ENCODE assay signal across 26 mouse cellular contexts in the genomic region with DNA sequence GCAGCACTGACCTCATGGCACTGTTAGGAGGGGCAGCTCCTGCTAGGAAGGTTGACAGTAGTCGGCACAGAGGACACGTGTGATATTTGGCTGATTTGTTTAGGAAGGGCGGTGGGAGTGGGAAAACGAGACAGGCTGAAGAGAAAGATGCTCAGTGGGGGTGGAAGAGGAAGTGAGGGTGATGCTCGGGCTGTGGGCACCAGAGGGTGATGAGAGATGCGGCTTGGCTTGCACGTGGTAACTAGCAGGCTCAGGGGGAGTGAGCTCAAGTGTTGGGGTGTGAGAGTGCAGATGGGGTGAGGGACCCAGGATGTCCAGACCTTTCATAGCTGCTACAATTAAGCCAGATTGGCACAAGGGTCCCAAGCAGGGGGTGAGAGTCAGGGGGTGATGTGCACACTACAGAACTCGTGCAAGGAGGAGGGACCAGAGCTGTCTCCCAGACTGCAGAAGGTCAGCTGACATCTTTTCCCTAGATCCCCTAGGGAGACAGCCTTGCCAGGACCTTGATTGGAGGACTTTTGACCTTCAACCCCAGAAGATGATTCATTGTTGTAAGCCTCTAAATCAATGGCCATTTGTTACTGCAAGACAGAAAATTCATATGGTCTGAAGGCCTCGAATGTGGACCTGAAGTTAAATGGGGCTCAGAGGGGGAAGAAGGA. TPM values are rescaled to one million over a fixed set of nuclear protein-coding genes. Genes with fewer than 3 reads are reported as not detected.
A peak's percentile ranks its signal among the peaks of the same experiment; 100 is the strongest.
DNase-seq lines count a peak whose midpoint lies in the region; ATAC-seq lines count a peak whose summit lies in the region.
"Had no signal": no experiment of that assay in that cellular context is flagged by ENCODE, and none has a peak within 500 bp of the region (broad histone marks: within the 10 kb centered on the region; RNA-seq: fewer than 3 reads in every experiment).

No protein-coding gene starts in this region.

- peak; percentile 66 for DNase-seq in heart, embryonic 10.5 days (ENCODE audit: low spot score)
- DNase-seq in heart, postnatal 25 days (ENCODE audit: low spot score): no peak
- DNase-seq in 3T3-L1 (ENCODE audit: low read depth, low spot score): peak; percentile 54
- DNase-seq in adrenal gland, adult 2 months: peak; percentile 83
- DNase-seq in left cerebral cortex, postnatal 10 days (ENCODE audit: extremely low spot score in 1 of 2, low spot score in 2 of 2): no peak
- no peak for DNase-seq in thymus, postnatal 4 days
- DNase-seq: B cell, adult 2 months; cerebellum, adult 11 months; heart, postnatal 4 days; kidney, adult 8-10 months; layer of hippocampus, adult 9-11 months; midbrain, embryonic 14.5 days; right cerebral cortex, postnatal 25 days; thymus, adult 18-20 months had no signal

- peaks cover 98% of the 10 kb centered on the region for H3K27me3 ChIP-seq in heart, embryonic 10.5 days (ENCODE audit: insufficient read depth, poor library complexity, severe bottlenecking)
- H3K27me3 ChIP-seq in midbrain, embryonic 15.5 days (replicated peaks): peaks cover 15% of the 10 kb centered on the region
- H3K27me3 ChIP-seq: Patski had no signal

- H3K4me2 ChIP-seq in midbrain, embryonic 15.5 days: no peak overlapping the region
- H3K4me2 ChIP-seq: embryonic facial prominence, embryonic 13.5 days; forebrain, embryonic 15.5 days; heart, embryonic 13.5 days; lung, embryonic 15.5 days; stomach, embryonic 15.5 days had no signal

- peak; percentile 73 for ATAC-seq in common myeloid progenitor, adult 5-6 weeks (replicated peaks; ENCODE audit: low read depth, poor library complexity, severe bottlenecking)
- no peak for ATAC-seq in midbrain, embryonic 15.5 days (replicated peaks)
- ATAC-seq: forebrain, embryonic 15.5 days; inflammation-experienced regulatory T-cells, adult 6 months; Patski had no signal

- no peak overlapping the region for H3K4me3 ChIP-seq in heart, embryonic 10.5 days
- no peak overlapping the region for H3K4me3 ChIP-seq in midbrain, embryonic 15.5 days
- H3K4me3 ChIP-seq: embryonic facial prominence, embryonic 13.5 days; forebrain, embryonic 15.5 days; heart, embryonic 13.5 days; lung, embryonic 15.5 days; myocyte; stomach, embryonic 15.5 days had no signal

- no peak overlapping the region for H3K27ac ChIP-seq in heart, embryonic 10.5 days
- H3K27ac ChIP-seq in midbrain, embryonic 15.5 days: no peak overlapping the region
- H3K27ac ChIP-seq: embryonic facial prominence, embryonic 13.5 days; forebrain, embryonic 15.5 days; heart, embryonic 13.5 days; liver, embryonic 14.5 days; lung, embryonic 15.5 days; stomach, embryonic 15.5 days had no signal

- WGBS in heart, embryonic 10.5 days: 24% methylated on average over 9 of the region's 9 CpGs
- WGBS in midbrain, embryonic 15.5 days: 33% methylated on average over 9 of the region's 9 CpGs

- H3K9ac ChIP-seq in midbrain, embryonic 15.5 days: no peak overlapping the region
- H3K9ac ChIP-seq: embryonic facial prominence, embryonic 13.5 days; forebrain, embryonic 15.5 days; heart, embryonic 13.5 days; liver, embryonic 14.5 days; lung, embryonic 15.5 days; stomach, embryonic 15.5 days had no signal

- intact Hi-C loops in heart, postnatal 25 days (cut with DNase I): no loop called here
- intact Hi-C loops in left cerebral cortex, postnatal 10 days (cut with DNase I): loop anchor here (5.0 kb wide), 1 partner anchor 404 kb away; no protein-coding TSS in a partner anchor

- H3K4me1 ChIP-seq in heart, embryonic 10.5 days: no peaks in the 10 kb centered on the region
- H3K4me1 ChIP-seq in midbrain, embryonic 15.5 days: no peaks in the 10 kb centered on the region
- H3K4me1 ChIP-seq: embryonic facial prominence, embryonic 13.5 days; heart, embryonic 13.5 days; lung, embryonic 15.5 days; stomach, embryonic 15.5 days had no signal

- H3K36me3 ChIP-seq in heart, embryonic 10.5 days: no peaks in the 10 kb centered on the region
- no peaks in the 10 kb centered on the region for H3K36me3 ChIP-seq in midbrain, embryonic 15.5 days (replicated peaks)
- H3K36me3 ChIP-seq: embryonic facial prominence, embryonic 13.5 days; forebrain, embryonic 15.5 days; heart, embryonic 13.5 days; lung, embryonic 15.5 days; stomach, embryonic 15.5 days had no signal

- H3K9me3 ChIP-seq in heart, embryonic 10.5 days: no peaks in the 10 kb centered on the region
- no peaks in the 10 kb centered on the region for H3K9me3 ChIP-seq in midbrain, embryonic 15.5 days
- H3K9me3 ChIP-seq: embryonic facial prominence, embryonic 13.5 days; forebrain, embryonic 15.5 days; heart, embryonic 13.5 days; lung, embryonic 15.5 days; stomach, embryonic 15.5 days had no signal

RNA-seq across cellular contexts. Expression of a gene that starts 9.2 kb away (rescaled TPM):
- 0.21 and 0.59 TPM in 2 replicates for polyA plus RNA-seq in heart, embryonic 10.5 days (2016; fragmentation: Nextera tagmentation; extraction: Ambion mirVana)
- total RNA-seq in heart, postnatal 25 days (2021): 1 to 10 TPM; 4.2 to 5.2 TPM
- 10 to 100 TPM; 26.1 to 30.8 TPM for total RNA-seq in adrenal gland, adult 2 months (2021)
- polyA plus RNA-seq in adrenal gland, adult 2 months (2012; rRNA removed): 50.8 and 66.2 TPM in 2 replicates
- total RNA-seq in common myeloid progenitor, adult 5-6 weeks (2017): not detected in 2 replicates
- 0.19 TPM in 1 of 2 replicates, not detected in the other for polyA plus RNA-seq in midbrain, embryonic 15.5 days (2015; fragmentation: Nextera tagmentation; extraction: Ambion mirVana)
- 10 to 100 TPM; 17.4 to 20.5 TPM for total RNA-seq in left cerebral cortex, postnatal 10 days (2021)
- total RNA-seq: neutrophil, adult 5-6 weeks had no signal
- polyA plus RNA-seq: inflammation-experienced regulatory T-cells, adult 6 months; midbrain, embryonic 14.5 days had no signal

Comparison
In these comparisons a context has a peak if more than half of its experiments do, and no peak if none do; other contexts are left out.
1. DNase-seq: peak in heart, embryonic 10.5 days (single experiment), 3T3-L1 (single experiment) and adrenal gland, adult 2 months (single experiment); none in heart, postnatal 25 days (single experiment), left cerebral cortex, postnatal 10 days (0 of 2) and thymus, postnatal 4 days (single experiment).